Mouse (Mus musculus) hindbrain, embryonic 11.5 days (tissue): ENCODE results near the gene Gpat3. TPM values are rescaled to one million over a fixed set of nuclear protein-coding genes. Genes with fewer than 3 reads are reported as not detected.

Experiments used
- ATAC-seq: fragments of 200-750 bp; cut with Nextera tagmentation; 2 replicates; pipeline ENCODE4 v1.8.0; 2017; ENCODE audit warnings: mild to moderate bottlenecking, moderate TSS enrichment, moderate library complexity; ENCODE audit not compliant: low FRiP score
- DNase-seq: peaks from one replicate; pipeline ENCODE4 v3.0.0-alpha.2; 2015; ENCODE audit warnings: low spot score
- H3K27ac ChIP-seq: fragments of 300-500 bp; sonication (generic); 2 replicates; pipeline ENCODE4 v1.5.1; 2014; ENCODE audit warnings: mild to moderate bottlenecking, low read depth, low read length
- H3K27me3 ChIP-seq: fragments of 300-500 bp; sonication (generic); 2 replicates; pipeline ENCODE4 v1.6.1; 2014; ENCODE audit warnings: mild to moderate bottlenecking, low read length, moderate library complexity, mixed read lengths; ENCODE audit not compliant: control insufficient read depth, insufficient read depth
- H3K36me3 ChIP-seq: fragments of 300-500 bp; sonication (generic); 2 replicates; pipeline ENCODE4 v1.6.1; 2014; ENCODE audit warnings: mild to moderate bottlenecking, low read length, moderate library complexity, mixed read lengths; ENCODE audit not compliant: control insufficient read depth, insufficient read depth
- H3K4me1 ChIP-seq: fragments of 300-500 bp; sonication (generic); replicated peaks from 2 replicates; pipeline ENCODE4 v1.6.1; 2014; ENCODE audit warnings: low read length, mixed read lengths; ENCODE audit not compliant: control insufficient read depth, insufficient read depth
- H3K4me2 ChIP-seq: fragments of 300-500 bp; sonication (generic); replicated peaks from 2 replicates; pipeline ENCODE4 v1.6.1; 2014; ENCODE audit warnings: mild to moderate bottlenecking, low read depth, low read length
- H3K4me3 ChIP-seq: fragments of 300-500 bp; sonication (generic); 2 replicates; pipeline ENCODE4 v1.5.1; 2014; ENCODE audit warnings: low read depth, low read length
- H3K9ac ChIP-seq: fragments of 300-500 bp; sonication (generic); 2 replicates; pipeline ENCODE4 v1.6.1; 2014; ENCODE audit warnings: low read depth, low read length
- H3K9me3 ChIP-seq: fragments of 300-500 bp; sonication (generic); 2 replicates; pipeline ENCODE4 v1.6.1; 2016; ENCODE audit warnings: low read length; ENCODE audit not compliant: control insufficient read depth
- WGBS: fragments of 180-500 bp; shearing (Covaris S2); extraction: QIAGEN DNeasy Blood & Tissue Kit; methylation state at CpG from one replicate; pipeline ENCODE4 v1.1.7; 2014; 5-methylcytosine and 5-hydroxymethylcytosine counted together
- polyA plus RNA-seq: library from polyadenylated mRNA; unstranded; fragments of >200 nt; fragmentation: Nextera tagmentation; extraction: Ambion mirVana; gene quantifications from 2 replicates; pipeline ENCODE4 v1.2.1, GENCODE M21; 2014

Gene Gpat3
- polyA plus RNA-seq, 1 experiment from 2014 or later = 0.62 TPM

DNA sequence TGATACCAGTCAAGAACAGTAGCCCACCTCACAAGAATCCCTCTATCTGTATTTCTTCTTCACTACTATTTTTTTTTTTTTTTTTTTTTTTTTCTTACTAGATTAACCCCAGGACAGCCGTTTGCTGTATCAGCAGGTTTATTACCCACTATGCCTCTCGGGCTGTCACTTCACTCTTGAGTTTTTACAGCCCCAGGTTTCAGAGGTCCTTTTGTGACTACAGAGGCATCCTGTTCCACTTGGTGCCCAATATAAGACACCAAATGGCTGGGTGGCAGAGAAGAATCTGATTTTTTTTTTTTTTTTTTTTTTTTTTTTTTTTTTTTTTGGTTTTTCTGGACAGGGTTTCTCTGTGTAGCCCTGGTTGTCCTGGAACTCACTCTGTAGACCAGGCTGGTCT lies 1.6 kb downstream of the Gpat3 start:
- Histone ChIP-seq H3K36me3 (no peaks in the 10 kb centered on the region), H3K9me3 (no peaks in the 10 kb centered on the region), H3K27ac (no peak overlapping the region), H3K4me1 (peaks cover 3% of the 10 kb centered on the region; the same call in 1 of the 2 replicates), H3K4me2 (peak overlapping the region; percentile 98; the same call in 1 of the 2 replicates), H3K27me3 (peaks cover 31% of the 10 kb centered on the region), H3K9ac (no peak overlapping the region), H3K4me3 (no peak overlapping the region)
- 10% methylated on average over 2 of the region's 2 CpGs for WGBS
- ATAC-seq = no peak
- no peak for DNase-seq

DNA sequence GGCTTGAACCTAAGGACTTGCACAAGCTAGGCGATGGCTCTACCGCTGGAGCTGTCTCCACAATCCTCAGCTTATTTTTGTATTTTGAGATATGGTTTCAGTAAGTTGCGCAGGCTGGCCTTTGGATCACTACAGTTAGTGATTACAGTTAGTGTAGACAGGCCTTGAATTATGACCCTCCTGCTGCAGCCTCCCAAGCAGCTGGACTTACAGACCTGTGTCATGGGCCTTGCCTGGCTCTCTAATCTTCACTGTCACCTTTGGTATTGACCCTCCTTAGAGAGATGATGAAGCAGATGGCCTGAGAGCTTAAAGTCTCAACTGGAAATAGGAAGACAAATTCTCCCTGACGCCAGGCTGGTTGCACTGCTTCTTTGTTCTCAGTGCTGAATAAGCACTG lies 8.4 kb downstream of the Gpat3 start:
- Histone ChIP-seq H3K27me3 (no peaks in the 10 kb centered on the region), H3K27ac (no peak overlapping the region), H3K4me1 (no peaks in the 10 kb centered on the region), H3K4me2 (no peak overlapping the region), H3K4me3 (no peak overlapping the region), H3K9ac (no peak overlapping the region), H3K9me3 (no peaks in the 10 kb centered on the region), H3K36me3 (no peaks in the 10 kb centered on the region)
- 87% methylated on average over 4 of the region's 4 CpGs for WGBS
- no peak for ATAC-seq
- DNase-seq = no peak

DNA sequence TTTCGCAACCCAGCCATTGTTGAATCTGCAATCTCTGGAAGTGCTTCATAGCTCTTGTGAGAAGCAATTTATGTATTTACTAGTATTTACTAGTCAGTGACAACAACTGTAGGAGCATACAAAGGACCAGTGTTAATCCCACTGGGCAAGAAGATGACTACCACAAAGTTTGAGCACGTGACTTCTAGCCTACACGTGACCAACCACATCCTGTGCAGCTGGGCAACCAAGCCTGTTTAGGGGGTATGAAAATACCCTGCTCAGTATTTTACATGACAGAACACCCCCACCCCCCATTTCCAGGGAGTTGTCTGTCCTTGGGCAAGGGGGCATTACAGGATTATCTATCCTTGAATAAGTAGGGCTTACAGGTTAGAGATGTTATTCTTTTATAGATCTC lies 11.0 kb downstream of the Gpat3 start:
- H3K27me3 ChIP-seq = no peaks in the 10 kb centered on the region
- no peak overlapping the region for H3K4me3 ChIP-seq
- 86% methylated on average over 3 of the region's 3 CpGs for WGBS
- no peak overlapping the region for H3K9ac ChIP-seq
- H3K36me3 ChIP-seq = no peaks in the 10 kb centered on the region
- no peak overlapping the region for H3K4me2 ChIP-seq
- no peak overlapping the region for H3K27ac ChIP-seq
- H3K4me1 ChIP-seq = no peaks in the 10 kb centered on the region
- no peaks in the 10 kb centered on the region for H3K9me3 ChIP-seq
- ATAC-seq = no peak
- no peak for DNase-seq

DNA sequence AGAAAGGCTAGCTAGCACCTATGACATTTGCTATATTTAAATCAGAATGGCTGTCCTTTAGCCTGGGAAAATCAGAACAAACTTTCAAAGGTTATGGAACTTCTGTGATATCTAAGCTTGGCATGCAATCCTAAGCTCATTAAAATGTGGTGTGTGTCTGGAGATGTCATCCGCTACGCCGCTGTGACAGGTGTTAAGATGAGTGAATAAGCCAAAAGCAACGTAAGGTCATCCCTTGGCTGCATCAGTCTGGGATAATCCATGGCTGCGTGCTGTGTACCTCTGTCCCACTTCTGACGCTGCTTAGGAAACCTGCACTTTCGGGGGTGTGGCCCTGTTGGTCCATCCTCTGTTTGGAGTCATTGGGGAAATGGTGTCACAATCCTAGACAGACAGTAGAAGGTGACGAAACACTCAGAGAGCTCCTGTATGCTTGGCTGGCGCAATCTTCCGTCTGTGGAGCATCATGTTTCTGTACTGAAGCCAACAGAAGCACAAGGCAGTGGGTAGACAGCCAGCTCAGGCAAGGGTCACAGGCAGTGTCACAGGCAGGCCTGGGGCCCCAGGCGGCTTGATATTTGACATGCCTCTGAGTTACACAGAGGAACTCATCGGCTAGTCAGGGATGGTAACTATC lies 15.0 kb downstream of the Gpat3 start:
- no peak for ATAC-seq
- no peak for DNase-seq
- Histone ChIP-seq H3K27ac (no peak overlapping the region), H3K9me3 (no peaks in the 10 kb centered on the region), H3K36me3 (no peaks in the 10 kb centered on the region), H3K27me3 (no peaks in the 10 kb centered on the region), H3K4me3 (no peak overlapping the region), H3K9ac (no peak overlapping the region), H3K4me1 (no peaks in the 10 kb centered on the region), H3K4me2 (no peak overlapping the region)
- 83% methylated on average over 12 of the region's 12 CpGs for WGBS

DNA sequence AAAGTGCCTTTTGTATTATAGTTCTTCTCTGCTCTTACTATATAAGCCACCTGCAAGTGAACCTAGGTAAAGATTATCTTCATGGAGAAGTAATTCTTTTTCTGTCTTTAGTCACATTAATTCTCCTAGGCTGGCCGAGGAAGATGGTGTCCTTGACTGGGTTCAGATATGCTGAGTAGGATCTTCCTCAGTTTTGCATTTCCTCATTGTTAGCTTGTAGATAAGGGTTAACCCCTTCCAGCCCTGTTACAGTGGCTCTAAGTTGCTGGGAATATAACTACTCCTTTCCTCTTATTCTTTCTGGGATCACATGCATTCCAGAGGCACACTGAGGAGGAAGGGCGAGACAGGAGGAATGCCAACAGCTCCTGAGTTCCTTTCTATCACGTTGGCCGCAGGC lies 15.6 kb downstream of the Gpat3 start:
- Histone ChIP-seq H3K9me3 (no peaks in the 10 kb centered on the region), H3K4me3 (no peak overlapping the region), H3K27me3 (no peaks in the 10 kb centered on the region), H3K4me1 (no peaks in the 10 kb centered on the region), H3K27ac (no peak overlapping the region), H3K9ac (no peak overlapping the region), H3K4me2 (no peak overlapping the region), H3K36me3 (no peaks in the 10 kb centered on the region)
- ATAC-seq = no peak
- 74% methylated on average over 4 of the region's 4 CpGs for WGBS
- no peak for DNase-seq

DNA sequence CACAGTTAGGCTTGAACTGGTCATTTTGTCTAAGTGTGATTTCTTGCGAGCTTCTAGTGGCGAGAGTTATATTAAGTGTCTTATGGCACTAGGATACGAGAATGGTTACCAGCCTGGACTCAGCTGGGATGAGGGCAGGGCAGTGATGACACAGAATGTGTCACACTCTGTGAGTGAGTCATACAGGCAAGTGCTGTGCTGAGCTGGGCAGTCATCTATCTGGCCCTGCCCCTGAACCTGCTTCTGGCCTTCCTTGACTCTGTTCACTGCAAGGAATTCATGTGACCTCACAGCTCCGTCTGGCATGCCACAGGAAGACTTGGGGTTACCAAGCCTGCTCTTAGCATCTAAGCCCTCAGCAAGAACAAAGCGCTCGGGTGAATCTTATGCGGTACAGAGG lies 16.3 kb downstream of the Gpat3 start:
- Histone ChIP-seq H3K36me3 (no peaks in the 10 kb centered on the region), H3K4me1 (no peaks in the 10 kb centered on the region), H3K9me3 (no peaks in the 10 kb centered on the region), H3K27ac (no peak overlapping the region), H3K4me2 (no peak overlapping the region), H3K9ac (no peak overlapping the region), H3K27me3 (no peaks in the 10 kb centered on the region), H3K4me3 (no peak overlapping the region)
- ATAC-seq (no peak), DNase-seq (no peak)
- WGBS = 88% methylated on average over 7 of the region's 7 CpGs

GRCm38 (mm10) chr5:100863091-100863490 lies 17.6 kb downstream of the Gpat3 start:
- no peaks in the 10 kb centered on the region for H3K4me1 ChIP-seq
- H3K27me3 ChIP-seq = no peaks in the 10 kb centered on the region
- H3K4me2 ChIP-seq = no peak overlapping the region
- no peaks in the 10 kb centered on the region for H3K9me3 ChIP-seq
- H3K9ac ChIP-seq = no peak overlapping the region
- WGBS = 72% methylated on average over 2 of the region's 2 CpGs
- ATAC-seq = no peak
- DNase-seq = no peak
- H3K4me3 ChIP-seq = no peak overlapping the region
- no peaks in the 10 kb centered on the region for H3K36me3 ChIP-seq
- H3K27ac ChIP-seq = no peak overlapping the region

DNA sequence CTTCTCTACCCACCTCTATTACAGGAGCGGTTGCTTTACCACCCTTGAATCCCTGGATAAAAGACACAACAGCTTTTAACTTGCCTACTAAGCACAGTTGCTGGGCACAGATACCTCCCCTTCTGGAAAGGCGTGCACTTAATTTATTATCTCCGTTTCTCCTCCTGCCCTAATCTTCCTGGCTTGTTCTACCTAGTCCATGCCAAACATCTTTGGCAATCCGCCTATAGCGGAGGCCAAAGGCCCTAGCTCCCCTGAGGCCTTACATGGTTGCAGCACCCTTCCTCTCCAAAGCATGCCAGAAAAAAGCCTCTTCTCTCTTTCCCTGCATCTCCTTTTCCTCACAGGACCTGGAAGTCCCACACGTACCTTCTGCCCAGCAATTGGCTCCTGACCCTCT lies 18.9 kb downstream of the Gpat3 start:
- Histone ChIP-seq H3K27me3 (no peaks in the 10 kb centered on the region), H3K27ac (no peak overlapping the region), H3K9me3 (no peaks in the 10 kb centered on the region), H3K4me2 (no peak overlapping the region), H3K9ac (no peak overlapping the region), H3K4me3 (no peak overlapping the region), H3K4me1 (no peaks in the 10 kb centered on the region), H3K36me3 (no peaks in the 10 kb centered on the region)
- no peak for ATAC-seq
- 94% methylated on average over 6 of the region's 6 CpGs for WGBS
- DNase-seq = no peak

- H3K27ac ChIP-seq = no peak overlapping the region
- no peaks in the 10 kb centered on the region for H3K9me3 ChIP-seq
- WGBS = 82% methylated on average over 2 of the region's 2 CpGs
- no peak overlapping the region for H3K4me2 ChIP-seq
- H3K9ac ChIP-seq = no peak overlapping the region
- ATAC-seq (no peak), DNase-seq (no peak)
- H3K4me1 ChIP-seq = no peaks in the 10 kb centered on the region
- no peaks in the 10 kb centered on the region for H3K36me3 ChIP-seq
- H3K27me3 ChIP-seq = no peaks in the 10 kb centered on the region
- no peak overlapping the region for H3K4me3 ChIP-seq
These were observed 20.7 kb downstream of the Gpat3 start for GRCm38 (mm10) chr5:100866183-100866582.
